Mouse (Mus musculus) neural tube, embryonic 12.5 days (tissue): ENCODE data around the gene Fsd2. TPM values are rescaled to one million over a fixed set of nuclear protein-coding genes. Genes with fewer than 3 reads are reported as not detected.

Experiments used
- ATAC-seq: fragments of 200-750 bp; cut with Nextera tagmentation; 2 replicates; pipeline ENCODE4 v1.8.0; 2017; ENCODE audit warnings: low read depth, mild to moderate bottlenecking, moderate TSS enrichment, moderate library complexity; ENCODE audit not compliant: low FRiP score
- H3K27ac ChIP-seq: fragments of 300-500 bp; sonication (generic); 2 replicates; pipeline ENCODE4 v1.5.1; 2016
- H3K27me3 ChIP-seq: fragments of 300-500 bp; sonication (generic); replicated peaks from 2 replicates; pipeline ENCODE4 v1.6.1; 2016; ENCODE audit warnings: mild to moderate bottlenecking
- H3K36me3 ChIP-seq: fragments of 300-500 bp; sonication (generic); 2 replicates; pipeline ENCODE4 v1.6.1; 2016; ENCODE audit warnings: mild to moderate bottlenecking
- H3K4me1 ChIP-seq: fragments of 300-500 bp; sonication (generic); 2 replicates; pipeline ENCODE4 v1.6.1; 2016
- H3K4me2 ChIP-seq: fragments of 300-500 bp; sonication (generic); replicated peaks from 2 replicates; pipeline ENCODE4 v1.6.1; 2016; ENCODE audit warnings: mild to moderate bottlenecking
- H3K4me3 ChIP-seq: fragments of 300-500 bp; sonication (generic); 2 replicates; pipeline ENCODE4 v1.5.1; 2016
- H3K9ac ChIP-seq: fragments of 300-500 bp; sonication (generic); 2 replicates; pipeline ENCODE4 v1.6.1; 2016; ENCODE audit warnings: mild to moderate bottlenecking
- H3K9me3 ChIP-seq: fragments of 300-500 bp; sonication (generic); 2 replicates; pipeline ENCODE4 v1.6.1; 2016; ENCODE audit warnings: mild to moderate bottlenecking
- WGBS: fragments of 180-500 bp; shearing (Covaris S2); methylation state at CpG from one replicate; pipeline ENCODE4 v1.1.7; 2016; 5-methylcytosine and 5-hydroxymethylcytosine counted together
- polyA plus RNA-seq: library from polyadenylated mRNA; unstranded; fragments of >200 nt; fragmentation: Nextera tagmentation; extraction: Ambion mirVana; gene quantifications from 2 replicates; pipeline ENCODE4 v1.2.1, GENCODE M21; 2016

The Fsd2 gene
- polyA plus RNA-seq, result 0.14 and 0.18 TPM in 2 replicates

GRCm38 (mm10) chr7:81566892-81567291 lies at the start of gene Fsd2:
Fsd2 (minus strand) TSS chr7:81566944.
- Histone ChIP-seq H3K9me3 (no peaks in the 10 kb centered on the region), H3K4me1 (peaks cover 3% of the 10 kb centered on the region; the same call in 1 of the 2 replicates), H3K27ac (no peak within 1 kb of the TSS), H3K9ac (no peak within 1 kb of the TSS), H3K36me3 (no peaks in the 10 kb centered on the region), H3K27me3 (no peaks in the 10 kb centered on the region), H3K4me3 (no peak within 1 kb of the TSS), H3K4me2 (no peak within 1 kb of the TSS)
- no peak for ATAC-seq
- 72% methylated on average over 9 of the region's 9 CpGs for WGBS

GRCm38 (mm10) chr7:81615031-81615430 lies 48.3 kb upstream of the Fsd2 start:
- Histone ChIP-seq H3K9me3 (no peaks in the 10 kb centered on the region), H3K36me3 (no peaks in the 10 kb centered on the region), H3K4me3 (no peak overlapping the region), H3K9ac (no peak overlapping the region), H3K27ac (no peak overlapping the region), H3K4me1 (no peaks in the 10 kb centered on the region), H3K4me2 (no peak overlapping the region), H3K27me3 (no peaks in the 10 kb centered on the region)
- no peak for ATAC-seq
- 69% methylated on average over 9 of the region's 9 CpGs for WGBS

DNA sequence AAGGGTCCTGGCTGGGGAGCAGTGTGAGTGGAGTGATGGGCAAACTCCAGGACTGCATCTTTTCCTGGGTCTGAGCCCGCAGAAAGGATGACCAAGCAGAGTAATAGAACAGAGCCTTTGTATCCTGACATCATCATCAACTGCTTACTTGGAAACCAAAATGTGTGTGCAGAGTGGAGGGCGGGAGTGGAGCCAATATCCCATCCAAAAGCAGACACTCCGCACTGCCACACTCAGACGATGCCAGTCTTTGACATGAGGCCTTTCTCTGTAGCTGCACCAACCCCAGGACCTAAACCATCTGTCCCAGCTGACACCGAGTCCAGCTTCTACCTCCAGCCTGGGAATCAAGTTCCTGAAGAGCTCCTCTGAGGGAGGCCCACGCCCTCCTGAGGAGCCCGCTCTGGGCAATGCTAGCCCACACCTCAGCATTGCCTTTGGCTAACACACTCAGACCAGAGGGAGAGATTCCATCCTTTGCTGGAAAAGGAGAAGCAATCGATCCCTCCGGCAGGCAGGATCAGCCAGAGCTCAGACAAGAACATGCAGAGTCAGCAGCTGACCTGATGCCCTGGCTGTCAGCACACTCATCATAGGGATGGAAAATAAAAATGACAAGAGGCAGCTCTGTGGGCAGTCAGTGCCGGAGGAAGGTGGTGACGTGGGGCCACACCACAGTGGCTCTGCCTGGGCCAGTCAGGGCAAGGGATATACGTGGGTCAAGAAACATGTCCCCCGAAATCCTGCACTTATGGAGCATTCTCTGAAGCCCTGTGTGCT lies 46.3 kb upstream of the Fsd2 start:
- ATAC-seq, result no peak
- H3K36me3 ChIP-seq, result no peaks in the 10 kb centered on the region

GRCm38 (mm10) chr7:81610125-81610524 lies 43.4 kb upstream of the Fsd2 start:
- no peak for ATAC-seq
- no peak overlapping the region for H3K4me3 ChIP-seq
- no peaks in the 10 kb centered on the region for H3K9me3 ChIP-seq
- no peak overlapping the region for H3K9ac ChIP-seq
- 64% methylated on average over 18 of the region's 18 CpGs for WGBS
- H3K4me1 ChIP-seq, result no peaks in the 10 kb centered on the region
- no peaks in the 10 kb centered on the region for H3K36me3 ChIP-seq
- no peak overlapping the region for H3K4me2 ChIP-seq
- H3K27ac ChIP-seq, result no peak overlapping the region
- H3K27me3 ChIP-seq, result no peaks in the 10 kb centered on the region

More for the DNA sequence above, 46.3 kb upstream of the Fsd2 start:
- H3K4me1 ChIP-seq, result no peaks in the 10 kb centered on the region
- no peak overlapping the region for H3K4me2 ChIP-seq
- H3K4me3 ChIP-seq, result no peak overlapping the region
- no peak overlapping the region for H3K27ac ChIP-seq
- no peak overlapping the region for H3K9ac ChIP-seq
- H3K27me3 ChIP-seq, result no peaks in the 10 kb centered on the region
- H3K9me3 ChIP-seq, result no peaks in the 10 kb centered on the region
- WGBS, result 89% methylated on average over 13 of the region's 13 CpGs

- Histone ChIP-seq H3K9me3 (no peaks in the 10 kb centered on the region), H3K27me3 (no peaks in the 10 kb centered on the region), H3K27ac (no peak overlapping the region), H3K4me1 (no peaks in the 10 kb centered on the region), H3K4me3 (no peak overlapping the region), H3K9ac (no peak overlapping the region), H3K4me2 (no peak overlapping the region), H3K36me3 (no peaks in the 10 kb centered on the region)
- ATAC-seq, result no peak
- WGBS, result 57% methylated on average over 5 of the region's 5 CpGs
Observed at GRCm38 (mm10) chr7:81606452-81606851, 39.7 kb upstream of the Fsd2 start.

- Histone ChIP-seq H3K36me3 (no peaks in the 10 kb centered on the region), H3K4me2 (no peak overlapping the region), H3K9ac (no peak overlapping the region), H3K9me3 (no peaks in the 10 kb centered on the region), H3K27ac (no peak overlapping the region), H3K4me3 (no peak overlapping the region), H3K27me3 (no peaks in the 10 kb centered on the region), H3K4me1 (no peaks in the 10 kb centered on the region)
- ATAC-seq, result no peak
- WGBS, result 79% methylated on average over 4 of the region's 4 CpGs
Observed at GRCm38 (mm10) chr7:81605489-81605888, 38.7 kb upstream of the Fsd2 start.

DNA sequence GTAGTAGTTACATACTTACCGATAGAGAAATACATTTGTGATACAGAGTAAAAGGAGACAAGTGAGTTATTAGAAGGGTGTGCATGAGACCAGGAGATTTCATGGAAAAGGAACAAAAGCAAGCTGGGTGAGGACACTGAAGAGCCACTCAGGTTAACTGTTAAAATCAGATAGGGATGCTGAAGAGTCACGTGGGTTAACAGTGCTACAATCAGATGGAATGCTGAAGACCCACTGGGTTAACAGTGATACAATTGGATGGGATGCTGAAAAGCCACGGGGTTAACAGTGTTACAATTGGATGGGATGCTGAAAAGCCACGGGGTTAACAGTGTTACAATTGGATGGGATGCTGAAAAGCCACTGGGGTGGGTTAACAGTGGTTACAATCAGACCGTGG lies 38.2 kb upstream of the Fsd2 start:
- 81% methylated on average over 5 of the region's 5 CpGs for WGBS
- H3K27ac ChIP-seq, result no peak overlapping the region

GRCm38 (mm10) chr7:81599379-81600280 lies 32.9 kb upstream of the Fsd2 start:
- Histone ChIP-seq H3K9ac (no peak overlapping the region), H3K4me2 (no peak overlapping the region), H3K27ac (no peak overlapping the region), H3K9me3 (no peaks in the 10 kb centered on the region), H3K27me3 (no peaks in the 10 kb centered on the region), H3K36me3 (peaks cover 38% of the 10 kb centered on the region), H3K4me3 (no peak overlapping the region), H3K4me1 (no peaks in the 10 kb centered on the region)
- ATAC-seq, result no peak
- 80% methylated on average over 8 of the region's 8 CpGs for WGBS

More for the DNA sequence above, 38.2 kb upstream of the Fsd2 start:
- H3K36me3 ChIP-seq, result no peaks in the 10 kb centered on the region
- H3K27me3 ChIP-seq, result no peaks in the 10 kb centered on the region
- no peak overlapping the region for H3K4me3 ChIP-seq
- H3K4me2 ChIP-seq, result no peak overlapping the region
- no peak for ATAC-seq
- H3K4me1 ChIP-seq, result no peaks in the 10 kb centered on the region
- H3K9me3 ChIP-seq, result no peaks in the 10 kb centered on the region
- H3K9ac ChIP-seq, result no peak overlapping the region

DNA sequence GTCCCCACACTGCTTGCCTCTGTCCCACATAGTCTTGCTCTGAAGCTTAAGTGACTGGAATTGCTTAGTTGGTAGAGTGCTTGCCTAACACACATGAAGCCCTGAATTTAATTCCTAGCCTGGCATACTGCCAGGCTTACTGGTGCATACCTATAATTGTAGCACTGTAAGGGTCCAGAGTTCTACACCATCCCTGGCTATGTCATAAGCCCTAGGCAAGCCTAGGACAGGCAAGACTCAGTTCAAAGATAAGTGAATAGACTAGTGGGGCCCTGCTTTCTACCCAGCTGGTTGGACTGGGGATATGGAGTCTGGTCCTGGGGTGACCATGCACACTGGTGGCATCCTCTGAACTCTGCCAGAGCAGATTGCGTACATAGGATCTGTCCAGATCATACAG lies 30.9 kb upstream of the Fsd2 start:
- H3K4me2 ChIP-seq, result no peak overlapping the region
- H3K27ac ChIP-seq, result no peak overlapping the region
- H3K4me1 ChIP-seq, result no peaks in the 10 kb centered on the region
- H3K4me3 ChIP-seq, result no peak overlapping the region
- 86% methylated on average over 1 of the region's 1 CpGs for WGBS
- no peaks in the 10 kb centered on the region for H3K9me3 ChIP-seq
- peaks cover 57% of the 10 kb centered on the region for H3K36me3 ChIP-seq
- H3K27me3 ChIP-seq, result no peaks in the 10 kb centered on the region
- no peak overlapping the region for H3K9ac ChIP-seq
- ATAC-seq, result no peak

GRCm38 (mm10) chr7:81596086-81596485 lies 29.3 kb upstream of the Fsd2 start:
- H3K4me1 ChIP-seq, result no peaks in the 10 kb centered on the region
- H3K27me3 ChIP-seq, result no peaks in the 10 kb centered on the region
- H3K4me3 ChIP-seq, result no peak overlapping the region
- no peak for ATAC-seq
- no peak overlapping the region for H3K27ac ChIP-seq
- H3K9ac ChIP-seq, result no peak overlapping the region
- H3K9me3 ChIP-seq, result no peaks in the 10 kb centered on the region
- no peak overlapping the region for H3K4me2 ChIP-seq
- peaks cover 72% of the 10 kb centered on the region for H3K36me3 ChIP-seq
- 88% methylated on average over 6 of the region's 6 CpGs for whole genome bisulfite sequencing

GRCm38 (mm10) chr7:81595056-81595455 lies 28.3 kb upstream of the Fsd2 start:
- no peak overlapping the region for H3K9ac ChIP-seq
- H3K4me2 ChIP-seq, result no peak overlapping the region
- no peak overlapping the region for H3K27ac ChIP-seq
- WGBS, result 93% methylated on average over 5 of the region's 5 CpGs
- peaks cover 76% of the 10 kb centered on the region for H3K36me3 ChIP-seq
- no peaks in the 10 kb centered on the region for H3K4me1 ChIP-seq
- no peak for ATAC-seq
- no peak overlapping the region for H3K4me3 ChIP-seq
- H3K9me3 ChIP-seq, result no peaks in the 10 kb centered on the region
- H3K27me3 ChIP-seq, result no peaks in the 10 kb centered on the region

- Histone ChIP-seq H3K36me3 (peaks cover 79% of the 10 kb centered on the region), H3K27me3 (no peaks in the 10 kb centered on the region), H3K4me1 (no peaks in the 10 kb centered on the region), H3K9ac (no peak overlapping the region), H3K4me2 (no peak overlapping the region), H3K9me3 (no peaks in the 10 kb centered on the region), H3K4me3 (no peak overlapping the region), H3K27ac (no peak overlapping the region)
- no peak for ATAC-seq
- 95% methylated on average over 8 of the region's 8 CpGs for WGBS
Observed at GRCm38 (mm10) chr7:81593387-81593786, 26.6 kb upstream of the Fsd2 start.
